Mouse (Mus musculus): ENCODE measurements around the gene Psmb8. TPM values are rescaled to one million over a fixed set of nuclear protein-coding genes. Genes with fewer than 3 reads are reported as not detected.

The Psmb8 gene
- polyA plus RNA-seq, 1 experiment from 2014 or later = 3.5 TPM

DNA sequence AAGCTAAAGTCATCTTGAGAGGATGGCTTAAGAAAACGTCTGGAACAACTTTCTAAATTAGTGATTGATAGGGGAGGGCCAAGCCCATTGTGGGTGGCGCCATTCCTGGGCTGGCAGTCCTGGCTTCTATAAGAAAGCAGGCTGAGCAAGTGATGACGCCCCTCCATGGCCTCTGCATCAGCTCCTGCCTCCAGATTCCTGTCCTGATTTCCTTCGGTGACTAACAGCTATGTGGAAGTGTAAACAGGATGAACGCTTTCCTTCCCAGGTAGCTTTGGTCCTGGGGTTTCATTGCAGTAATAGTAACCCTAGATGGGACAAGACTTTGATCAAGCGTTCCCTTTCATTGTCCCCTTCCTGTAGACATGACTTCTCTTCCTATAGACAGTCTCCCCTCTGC is 18.5 kb upstream of the Psmb8 start:
- no peak for ATAC-seq (ENCODE audit: low read depth)

DNA sequence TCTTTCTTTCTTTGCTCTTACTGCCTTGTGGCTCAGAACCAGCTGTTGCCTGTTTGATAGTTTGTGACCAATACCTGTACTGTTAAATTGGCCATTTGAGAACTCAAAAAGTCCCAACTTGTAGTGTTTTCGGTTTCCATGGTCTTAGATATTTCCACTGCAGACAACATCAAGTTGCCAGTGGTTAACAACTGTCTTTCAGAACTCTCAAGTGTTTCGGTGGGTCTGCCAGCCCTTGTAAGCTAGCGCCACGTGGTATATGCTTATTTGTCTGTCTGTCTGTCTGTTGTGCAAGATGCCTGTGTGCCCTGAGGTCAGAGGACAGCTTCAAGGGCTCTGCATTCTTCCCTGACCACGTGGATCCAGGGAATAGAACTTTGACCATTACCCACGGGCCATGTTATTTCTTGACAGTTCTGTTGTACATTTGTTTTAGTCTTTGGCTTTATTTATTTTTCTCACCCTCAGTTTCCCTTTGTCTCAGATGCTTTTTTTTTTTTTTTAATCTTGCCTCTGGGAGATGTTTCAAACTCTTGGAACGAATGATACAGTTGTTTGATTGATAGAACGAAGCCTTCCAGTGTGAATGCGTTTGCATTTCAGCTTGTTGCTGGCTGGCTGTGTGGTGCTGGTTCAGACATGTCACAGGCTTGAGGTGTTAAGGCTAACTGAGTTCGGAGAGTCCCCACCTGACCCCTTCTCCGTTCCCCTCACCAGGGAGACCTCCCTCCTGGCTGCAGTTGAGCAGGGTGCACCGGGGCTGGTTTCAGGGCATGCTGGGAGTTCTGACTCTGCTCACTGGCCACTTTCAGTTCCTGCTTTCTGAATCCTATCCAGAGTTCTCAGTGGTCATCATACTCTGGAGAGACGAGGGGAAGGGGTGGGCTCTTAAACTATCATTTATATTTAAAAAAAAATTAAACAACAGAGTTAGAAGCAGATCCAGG is 17.3 kb upstream of the Psmb8 start:
- Histone ChIP-seq H3K4me3 (no peak overlapping the region), H3K36me3 (no peaks in the 10 kb centered on the region), H3K27me3 (peaks cover 21% of the 10 kb centered on the region), H3K27ac (replicated peaks) (no peak overlapping the region), H3K4me2 (no peak overlapping the region), H3K9ac (no peak overlapping the region), H3K9me3 (0 out of 2 replicates have a peak, but pooled peaks cover 7% of the 10 kb centered on the region), H3K4me1 (replicated peaks) (no peaks in the 10 kb centered on the region)
- WGBS = 78% methylated on average over 13 of the region's 13 CpGs
- no peak for ATAC-seq (ENCODE audit: low read depth)

More for the DNA sequence above, 18.5 kb upstream of the Psmb8 start:
- Histone ChIP-seq H3K4me2 (no peak overlapping the region), H3K9ac (no peak overlapping the region), H3K27me3 (peaks cover 11% of the 10 kb centered on the region), H3K36me3 (no peaks in the 10 kb centered on the region), H3K4me3 (no peak overlapping the region), H3K27ac (replicated peaks) (no peak overlapping the region), H3K9me3 (0 out of 2 replicates have a peak, but pooled peaks cover 7% of the 10 kb centered on the region), H3K4me1 (replicated peaks) (no peaks in the 10 kb centered on the region)
- WGBS = 73% methylated on average over 6 of the region's 6 CpGs

DNA sequence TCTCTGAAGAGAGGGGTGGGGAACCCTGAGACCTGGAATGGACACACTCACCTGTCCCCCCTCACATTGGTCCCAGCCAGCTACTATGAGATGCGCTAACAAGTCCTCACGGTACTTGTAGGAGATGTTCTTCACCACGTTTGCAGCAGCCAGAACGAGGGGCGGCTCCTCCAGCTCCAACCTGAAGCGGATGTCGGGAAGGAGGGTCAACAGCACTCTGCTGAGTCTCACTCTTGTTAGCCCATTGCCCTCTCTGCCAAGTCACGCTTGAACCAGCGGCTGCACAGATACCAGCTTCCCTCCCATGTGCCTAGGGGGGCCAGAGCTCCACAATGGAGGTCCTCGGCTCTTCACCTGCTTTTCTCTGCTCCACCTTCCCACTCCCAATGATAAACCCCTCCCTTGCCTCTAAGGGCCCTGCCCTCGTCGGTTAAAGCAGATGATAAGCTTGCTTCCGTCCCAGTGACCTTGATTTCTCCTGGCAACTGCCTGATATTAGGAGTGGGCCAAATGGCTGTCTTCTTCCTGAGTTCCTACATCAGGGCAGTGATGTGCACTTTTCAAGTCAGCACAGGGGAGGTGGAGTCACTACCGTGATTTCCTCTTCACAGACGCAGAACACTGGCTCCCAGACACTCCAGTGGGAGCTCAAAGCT is 13.8 kb upstream of the Psmb8 start:
- no peak overlapping the region for H3K4me3 ChIP-seq
- no peak overlapping the region for H3K9ac ChIP-seq
- peaks cover 53% of the 10 kb centered on the region for H3K27me3 ChIP-seq
- peaks cover 18% of the 10 kb centered on the region for H3K4me1 ChIP-seq (replicated peaks)
- H3K36me3 ChIP-seq = no peaks in the 10 kb centered on the region
- WGBS = 81% methylated on average over 15 of the region's 15 CpGs
- no peak for ATAC-seq (ENCODE audit: low read depth)
- no peaks in the 10 kb centered on the region for H3K9me3 ChIP-seq
- H3K27ac ChIP-seq (replicated peaks) = no peak overlapping the region
- H3K4me2 ChIP-seq = no peak overlapping the region

DNA sequence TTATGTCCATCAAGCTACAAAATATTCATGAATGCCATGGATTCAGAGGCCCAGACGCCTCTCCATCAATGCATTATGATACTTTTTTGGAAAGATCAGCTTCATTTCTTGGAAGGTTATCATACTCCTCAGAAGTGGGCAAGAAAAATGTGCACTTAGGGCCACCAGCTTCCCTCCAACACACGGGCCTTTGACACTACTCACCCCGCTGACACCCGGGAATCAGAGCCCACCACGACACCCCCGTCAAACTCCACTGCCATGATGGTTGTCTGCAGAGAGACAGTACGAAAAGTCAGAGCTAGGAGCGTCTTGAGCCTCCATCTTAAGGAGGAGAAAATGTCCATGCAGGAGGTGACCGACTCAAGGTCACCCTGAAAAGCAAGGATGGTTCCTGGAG is 12.0 kb upstream of the Psmb8 start:
- no peak overlapping the region for H3K27ac ChIP-seq (replicated peaks)
- H3K4me2 ChIP-seq = no peak overlapping the region
- peaks cover 72% of the 10 kb centered on the region for H3K27me3 ChIP-seq
- no peaks in the 10 kb centered on the region for H3K9me3 ChIP-seq
- peaks cover 18% of the 10 kb centered on the region for H3K4me1 ChIP-seq (replicated peaks)
- H3K9ac ChIP-seq = no peak overlapping the region
- no peak overlapping the region for H3K4me3 ChIP-seq
- no peak for ATAC-seq (ENCODE audit: low read depth)
- WGBS = 90% methylated on average over 9 of the region's 9 CpGs
- no peaks in the 10 kb centered on the region for H3K36me3 ChIP-seq

DNA sequence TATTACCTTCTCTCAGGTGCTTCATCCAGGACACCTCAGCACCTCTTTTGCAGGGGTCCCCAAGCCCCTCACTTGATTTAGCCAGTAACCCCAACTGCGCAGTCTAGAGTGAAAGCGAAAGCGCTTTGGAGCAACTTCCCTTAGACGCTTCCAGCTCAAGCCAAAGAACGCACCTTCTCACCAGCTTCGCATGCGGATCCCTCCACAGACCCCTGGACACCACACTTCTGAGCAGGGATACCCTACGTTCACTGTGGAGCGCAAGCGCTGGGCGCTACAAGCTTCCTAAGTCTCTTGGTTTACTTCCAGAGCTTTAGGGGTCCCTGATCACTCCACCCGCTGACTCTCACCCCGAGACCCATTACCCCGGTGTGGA is 10.6 kb upstream of the Psmb8 start:
- Histone ChIP-seq H3K4me3 (peak overlapping the region; percentile 39), H3K9ac (peak overlapping the region; percentile 66), H3K4me2 (peak overlapping the region; percentile 62), H3K27ac (replicated peaks) (no peak overlapping the region), H3K27me3 (peaks cover 85% of the 10 kb centered on the region), H3K9me3 (no peaks in the 10 kb centered on the region), H3K4me1 (replicated peaks) (peaks cover 18% of the 10 kb centered on the region), H3K36me3 (no peaks in the 10 kb centered on the region)
- 5% methylated on average over 14 of the region's 14 CpGs for WGBS
- peak; percentile 59; the same call in 1 of the 2 replicates for ATAC-seq (ENCODE audit: low read depth)

DNA sequence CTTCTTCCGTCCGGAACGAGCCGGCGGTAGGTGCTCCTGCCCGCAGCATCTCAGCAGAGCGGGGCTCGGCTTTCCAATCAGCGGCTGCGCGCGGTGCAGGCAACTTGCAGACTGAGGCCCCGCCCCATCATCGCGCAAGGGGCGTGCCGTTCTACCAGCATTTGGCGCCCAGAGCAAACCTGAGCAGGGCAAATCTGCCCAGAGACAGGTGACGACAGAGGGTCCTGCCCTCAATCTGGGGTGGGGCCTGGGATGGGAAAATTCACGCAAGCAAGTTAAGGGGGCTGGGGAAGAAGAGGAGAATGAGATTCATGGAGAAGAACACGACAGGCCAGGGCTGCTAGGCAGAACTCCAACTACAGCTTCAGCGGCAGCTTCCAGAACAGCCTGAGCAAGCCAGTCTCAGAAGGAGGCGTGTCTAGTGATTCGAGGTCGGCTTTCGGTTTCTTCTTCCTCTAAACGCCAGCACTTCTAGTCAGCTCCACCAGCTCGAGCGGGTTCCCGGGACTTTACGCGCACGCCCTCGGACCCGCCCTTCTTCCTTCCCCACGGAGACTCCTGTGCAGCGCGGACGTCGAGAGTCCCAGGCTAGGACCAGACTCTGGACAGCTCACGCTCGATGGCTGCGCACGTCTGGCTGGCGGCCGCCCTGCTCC is 10.1 kb upstream of the Psmb8 start, which contains the start of the genes Tap1 and Psmb9:
Tap1 (plus strand) TSS at position 293 of the 656 bp plus-strand sequence.
Psmb9 (minus strand) TSS at position 504 of the 656 bp plus-strand sequence.
- Histone ChIP-seq H3K36me3 (no peaks in the 10 kb centered on the region), H3K4me2 (peak within 1 kb of the TSS; percentile 62), H3K9me3 (no peaks in the 10 kb centered on the region), H3K4me3 (peak within 1 kb of the TSS; percentile 39), H3K27ac (replicated peaks) (no peak within 1 kb of the TSS), H3K9ac (peak within 1 kb of the TSS; percentile 66), H3K4me1 (replicated peaks) (peaks cover 18% of the 10 kb centered on the region), H3K27me3 (peaks cover 90% of the 10 kb centered on the region)
- WGBS = under 1% methylated on average over 46 of the region's 46 CpGs
- peak; percentile 93 for ATAC-seq (ENCODE audit: low read depth)

DNA sequence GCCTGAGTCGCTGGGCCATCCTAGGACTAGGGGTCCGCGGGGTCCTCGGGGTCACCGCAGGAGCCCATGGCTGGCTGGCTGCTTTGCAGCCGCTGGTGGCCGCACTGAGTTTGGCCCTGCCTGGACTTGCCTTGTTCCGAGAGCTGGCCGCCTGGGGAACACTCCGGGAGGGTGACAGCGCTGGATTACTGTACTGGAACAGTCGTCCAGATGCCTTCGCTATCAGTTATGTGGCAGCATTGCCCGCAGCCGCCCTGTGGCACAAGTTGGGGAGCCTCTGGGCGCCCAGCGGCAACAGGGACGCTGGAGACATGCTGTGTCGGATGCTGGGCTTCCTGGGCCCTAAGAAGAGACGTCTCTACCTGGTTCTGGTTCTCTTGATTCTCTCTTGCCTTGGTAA is 9.5 kb upstream of the Psmb8 start:
- Histone ChIP-seq H3K9ac (peak overlapping the region; percentile 66), H3K9me3 (no peaks in the 10 kb centered on the region), H3K27me3 (peaks cover 95% of the 10 kb centered on the region), H3K4me2 (peak overlapping the region; percentile 62), H3K36me3 (no peaks in the 10 kb centered on the region), H3K27ac (replicated peaks) (no peak overlapping the region), H3K4me1 (replicated peaks) (peaks cover 18% of the 10 kb centered on the region), H3K4me3 (peak overlapping the region; percentile 39)
- WGBS = 3% methylated on average over 20 of the region's 20 CpGs
- no peak; the same call in 1 of the 2 replicates for ATAC-seq (ENCODE audit: low read depth)

DNA sequence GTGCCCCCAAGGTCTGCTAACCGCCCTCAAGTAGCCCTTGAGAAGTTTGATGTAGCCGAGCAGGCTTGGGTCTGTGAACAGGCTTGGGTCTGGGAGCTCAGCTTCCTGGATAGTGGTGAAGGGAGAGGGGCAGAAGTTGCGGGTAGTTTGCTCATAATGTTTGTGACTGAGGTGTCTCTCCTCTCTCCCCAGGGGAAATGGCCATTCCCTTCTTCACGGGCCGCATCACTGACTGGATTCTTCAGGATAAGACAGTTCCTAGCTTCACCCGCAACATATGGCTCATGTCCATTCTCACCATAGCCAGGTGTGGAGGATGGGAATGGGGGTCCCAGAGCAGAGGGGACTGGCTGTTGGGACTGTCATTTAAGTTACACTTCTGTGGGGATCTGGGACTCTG is 8.5 kb upstream of the Psmb8 start:
- no peaks in the 10 kb centered on the region for H3K9me3 ChIP-seq
- no peaks in the 10 kb centered on the region for H3K36me3 ChIP-seq
- no peak overlapping the region for H3K9ac ChIP-seq
- H3K27ac ChIP-seq (replicated peaks) = no peak overlapping the region
- 67% methylated on average over 6 of the region's 6 CpGs for WGBS
- no peak overlapping the region for H3K4me3 ChIP-seq
- peaks cover 18% of the 10 kb centered on the region for H3K4me1 ChIP-seq (replicated peaks)
- no peak for ATAC-seq (ENCODE audit: low read depth)
- peaks cover 95% of the 10 kb centered on the region for H3K27me3 ChIP-seq
- H3K4me2 ChIP-seq = no peak overlapping the region

DNA sequence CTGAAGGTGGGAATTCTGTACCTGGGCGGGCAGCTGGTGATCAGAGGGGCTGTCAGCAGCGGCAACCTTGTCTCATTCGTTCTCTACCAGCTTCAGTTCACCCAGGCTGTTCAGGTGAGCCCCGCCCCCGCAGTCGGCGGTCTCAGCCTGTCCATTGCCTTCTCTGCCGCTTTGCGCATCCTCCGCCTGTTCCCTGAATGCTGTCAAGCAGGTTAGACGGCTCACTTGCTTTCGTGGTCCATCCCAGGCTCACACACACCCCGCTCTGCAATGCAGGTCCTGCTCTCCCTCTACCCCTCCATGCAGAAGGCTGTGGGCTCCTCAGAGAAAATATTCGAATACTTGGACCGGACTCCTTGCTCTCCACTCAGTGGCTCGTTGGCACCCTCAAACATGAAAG is 4.7 kb upstream of the Psmb8 start:
- WGBS = 24% methylated on average over 16 of the region's 16 CpGs
- Histone ChIP-seq H3K4me2 (no peak overlapping the region), H3K9me3 (no peaks in the 10 kb centered on the region), H3K4me3 (no peak overlapping the region), H3K9ac (no peak overlapping the region), H3K4me1 (replicated peaks) (peaks cover 15% of the 10 kb centered on the region), H3K27ac (replicated peaks) (no peak overlapping the region), H3K27me3 (peaks cover 97% of the 10 kb centered on the region), H3K36me3 (no peaks in the 10 kb centered on the region)
- no peak for ATAC-seq (ENCODE audit: low read depth)

DNA sequence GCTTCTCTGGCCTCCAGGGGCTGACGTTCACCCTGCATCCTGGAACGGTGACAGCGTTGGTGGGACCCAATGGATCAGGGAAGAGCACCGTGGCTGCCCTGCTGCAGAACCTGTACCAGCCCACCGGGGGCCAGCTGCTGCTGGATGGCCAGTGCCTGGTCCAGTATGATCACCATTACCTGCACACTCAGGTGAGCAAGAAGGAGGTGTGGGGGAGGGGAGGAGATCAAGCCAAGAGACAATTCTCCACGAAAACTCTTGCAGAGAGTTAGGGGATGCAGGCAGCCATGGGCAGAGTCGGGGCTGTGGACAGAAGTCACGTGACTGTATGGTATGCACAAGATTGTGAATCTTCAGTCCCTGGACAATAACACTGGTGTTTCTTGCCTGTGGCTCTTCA is 4.1 kb upstream of the Psmb8 start:
- H3K9me3 ChIP-seq = no peaks in the 10 kb centered on the region
- 57% methylated on average over 8 of the region's 8 CpGs for WGBS
- no peak overlapping the region for H3K27ac ChIP-seq (replicated peaks)
- no peak overlapping the region for H3K4me3 ChIP-seq
- H3K4me1 ChIP-seq (replicated peaks) = peaks cover 16% of the 10 kb centered on the region
- peaks cover 98% of the 10 kb centered on the region for H3K27me3 ChIP-seq
- no peaks in the 10 kb centered on the region for H3K36me3 ChIP-seq
- no peak overlapping the region for H3K9ac ChIP-seq
- no peak overlapping the region for H3K4me2 ChIP-seq
- ATAC-seq (ENCODE audit: low read depth) = no peak

DNA sequence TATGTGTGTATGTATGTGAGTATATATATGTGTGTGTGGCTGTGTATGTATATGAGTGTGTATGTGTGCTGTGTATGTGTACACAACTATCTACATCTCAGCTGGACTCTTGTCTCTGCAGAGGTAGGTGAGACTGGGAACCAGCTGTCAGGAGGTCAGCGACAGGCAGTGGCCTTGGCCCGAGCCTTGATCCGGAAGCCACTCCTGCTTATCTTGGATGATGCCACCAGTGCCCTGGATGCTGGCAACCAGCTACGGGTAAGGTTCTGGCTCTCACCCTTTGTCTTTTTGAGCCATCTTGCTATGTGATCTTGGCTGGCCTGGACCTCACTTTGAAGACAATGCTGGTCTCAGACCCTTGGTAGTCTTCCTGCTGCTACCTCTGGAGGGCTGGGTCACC is 2.8 kb upstream of the Psmb8 start:
- Histone ChIP-seq H3K36me3 (no peaks in the 10 kb centered on the region), H3K4me1 (replicated peaks) (peaks cover 17% of the 10 kb centered on the region), H3K4me3 (no peak overlapping the region), H3K9me3 (no peaks in the 10 kb centered on the region), H3K9ac (no peak overlapping the region), H3K27me3 (peaks cover 98% of the 10 kb centered on the region), H3K27ac (replicated peaks) (no peak overlapping the region), H3K4me2 (no peak overlapping the region)
- WGBS = 89% methylated on average over 4 of the region's 4 CpGs
- ATAC-seq (ENCODE audit: low read depth) = no peak

DNA sequence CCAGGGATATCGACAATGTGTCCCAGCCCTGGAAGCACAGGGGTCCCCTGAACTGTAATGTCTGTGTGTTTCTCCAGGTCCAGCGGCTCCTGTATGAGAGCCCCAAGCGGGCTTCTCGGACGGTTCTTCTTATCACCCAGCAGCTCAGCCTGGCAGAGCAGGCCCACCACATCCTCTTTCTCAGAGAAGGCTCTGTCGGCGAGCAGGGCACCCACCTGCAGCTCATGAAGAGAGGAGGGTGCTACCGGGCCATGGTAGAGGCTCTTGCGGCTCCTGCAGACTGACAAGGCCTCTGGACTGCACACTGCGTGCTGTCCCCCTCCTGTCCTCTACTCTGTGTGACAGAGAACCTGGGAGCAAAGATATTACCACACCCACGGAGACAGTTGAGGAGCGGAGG is 1.0 kb upstream of the Psmb8 start:
- ATAC-seq (ENCODE audit: low read depth) = no peak
- 34% methylated on average over 12 of the region's 12 CpGs for WGBS
- peaks cover 97% of the 10 kb centered on the region for H3K27me3 ChIP-seq
- H3K27ac ChIP-seq (replicated peaks) = no peak overlapping the region
- H3K9me3 ChIP-seq = no peaks in the 10 kb centered on the region
- peak overlapping the region; percentile 71 for H3K4me2 ChIP-seq
- H3K4me3 ChIP-seq = peak overlapping the region; percentile 43; the same call in 1 of the 2 replicates
- no peaks in the 10 kb centered on the region for H3K36me3 ChIP-seq
- peaks cover 17% of the 10 kb centered on the region for H3K4me1 ChIP-seq (replicated peaks)
- H3K9ac ChIP-seq = no peak overlapping the region
